Mouse (Mus musculus) kidney, postnatal 36 days (tissue): ENCODE measurements at regions not wholly inside any gene's neighbourhood (a gene's known extent, or its start where the extent isn't known, plus 50 kb on each side); places are given as distances from the start of the nearest gene placed in this dataset.

Source experiments
- DNase-seq, 2 experiments: peaks; one replicate each; pipeline ENCODE4 v3.0.0; 2021 to 2022; ENCODE audit warnings: mixed read lengths in 2 of 2

DNA sequence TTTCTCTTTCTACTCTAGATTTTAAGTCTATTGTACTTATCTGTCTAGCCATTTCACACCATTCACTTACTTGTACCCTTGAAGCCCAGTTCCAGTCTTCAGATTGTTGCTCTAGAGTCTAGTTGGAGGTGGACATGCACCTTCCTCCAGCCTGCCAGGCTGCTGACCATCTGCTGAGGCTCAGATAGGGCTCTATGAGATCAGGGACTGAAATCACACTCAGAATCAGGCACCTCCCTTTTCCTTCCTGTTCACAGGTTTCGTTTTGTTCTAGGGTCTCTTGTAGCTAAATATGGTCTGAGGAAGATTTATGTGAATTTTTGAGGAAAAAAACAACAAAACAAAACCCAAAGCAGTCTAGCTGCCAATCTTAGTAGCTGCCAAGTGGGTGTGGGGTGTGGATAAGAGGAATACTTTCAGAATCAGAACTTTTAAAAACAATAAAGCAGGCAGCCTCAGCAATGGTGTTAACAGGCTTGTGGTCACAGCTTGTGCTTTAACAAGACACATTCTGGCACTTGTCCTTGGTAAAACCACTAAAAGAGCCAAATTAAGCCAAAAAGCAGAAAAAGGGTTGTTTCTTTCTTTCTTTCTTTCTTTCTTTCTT is 225.9 kb upstream of the Gvin1 start:
- DNase-seq = peak; percentile 17 to 44
